Mouse (Mus musculus) lung, embryonic 14.5 days (tissue): ENCODE measurements around the gene Ppp4r3a. TPM values are rescaled to one million over a fixed set of nuclear protein-coding genes. Genes with fewer than 3 reads are reported as not detected.

Experiments
- ATAC-seq: fragments of 200-750 bp; cut with Nextera tagmentation; 2 replicates; pipeline ENCODE4 v1.8.0; 2017; ENCODE audit warnings: mild to moderate bottlenecking, moderate TSS enrichment, moderate library complexity; ENCODE audit not compliant: insufficient read depth
- DNase-seq: peaks from one replicate; pipeline ENCODE4 v3.0.0-alpha.2; 2015
- H3K27ac ChIP-seq: fragments of 300-500 bp; sonication (generic); 2 replicates; pipeline ENCODE4 v1.5.1; 2014; ENCODE audit warnings: low read depth, mild to moderate bottlenecking, moderate library complexity
- H3K27me3 ChIP-seq: fragments of 300-500 bp; sonication (generic); 2 replicates; pipeline ENCODE4 v1.6.1; 2014; ENCODE audit warnings: low read length, control low read depth; ENCODE audit not compliant: insufficient read depth
- H3K36me3 ChIP-seq: fragments of 300-500 bp; sonication (generic); 2 replicates; pipeline ENCODE4 v1.6.1; 2014; ENCODE audit warnings: control low read depth; ENCODE audit not compliant: insufficient read depth
- H3K4me1 ChIP-seq: fragments of 300-500 bp; sonication (generic); 2 replicates; pipeline ENCODE4 v1.6.1; 2014; ENCODE audit warnings: antibody characterized with exemption, control low read depth; ENCODE audit not compliant: insufficient read depth
- H3K4me2 ChIP-seq: fragments of 300-500 bp; sonication (generic); 2 replicates; pipeline ENCODE4 v1.6.1; 2014; ENCODE audit warnings: mild to moderate bottlenecking
- H3K4me3 ChIP-seq: fragments of 300-500 bp; sonication (generic); 2 replicates; pipeline ENCODE4 v1.5.1; 2014; ENCODE audit warnings: low read depth, low read length
- H3K9ac ChIP-seq: fragments of 300-500 bp; sonication (generic); 2 replicates; pipeline ENCODE4 v1.6.1; 2014
- H3K9me3 ChIP-seq: fragments of 300-500 bp; sonication (generic); 2 replicates; pipeline ENCODE4 v1.6.1; 2016; ENCODE audit warnings: low read depth, low read length, control low read depth
- CTCF ChIP-seq: IDR thresholded peaks from 2 replicates; pipeline ENCODE4 v1.5.1; 2016; ENCODE audit warnings: antibody characterized with exemption, low read depth
- WGBS: fragments of 180-500 bp; shearing (Covaris S2); extraction: QIAGEN DNeasy Blood & Tissue Kit; methylation state at CpG from one replicate; pipeline ENCODE4 v1.1.7; 2014; 5-methylcytosine and 5-hydroxymethylcytosine counted together
- polyA plus RNA-seq: library from polyadenylated mRNA; unstranded; fragments of >200 nt; fragmentation: Nextera tagmentation; extraction: Ambion mirVana; gene quantifications from 2 replicates; pipeline ENCODE4 v1.2.1, GENCODE M21; 2014

Ppp4r3a gene
- polyA plus RNA-seq, 1 experiment from 2014 or later, result 55.9 TPM

- TF ChIP-seq CTCF, result no peak
- Histone ChIP-seq H3K9ac (no peak overlapping the region), H3K4me3 (no peak overlapping the region), H3K36me3 (no peaks in the 10 kb centered on the region), H3K27me3 (no peaks in the 10 kb centered on the region), H3K9me3 (no peaks in the 10 kb centered on the region), H3K27ac (peak overlapping the region; percentile 34; the same call in 1 of the 2 replicates), H3K4me2 (no peak overlapping the region), H3K4me1 (peaks cover 14% of the 10 kb centered on the region)
- WGBS, result 43% methylated on average over 10 of the region's 10 CpGs
- no peak for DNase-seq
- peak; percentile 32; the same call in 1 of the 2 replicates for ATAC-seq
These were observed 73.2 kb downstream of the Ppp4r3a start for GRCm38 (mm10) chr12:101010148-101010920.

- Histone ChIP-seq H3K27ac (no peak overlapping the region), H3K36me3 (no peaks in the 10 kb centered on the region), H3K9ac (no peak overlapping the region), H3K4me3 (no peak overlapping the region), H3K4me1 (peaks cover 14% of the 10 kb centered on the region), H3K9me3 (no peaks in the 10 kb centered on the region), H3K4me2 (no peak overlapping the region), H3K27me3 (no peaks in the 10 kb centered on the region)
- no peak for TF ChIP-seq CTCF
- 79% methylated on average over 4 of the region's 4 CpGs for WGBS
- ATAC-seq (no peak), DNase-seq (no peak)
These were observed 74.3 kb downstream of the Ppp4r3a start for GRCm38 (mm10) chr12:101009225-101009624.

- 52% methylated on average over 4 of the region's 4 CpGs for WGBS
- Histone ChIP-seq H3K4me2 (no peak overlapping the region), H3K36me3 (no peaks in the 10 kb centered on the region), H3K27me3 (no peaks in the 10 kb centered on the region), H3K9me3 (no peaks in the 10 kb centered on the region), H3K27ac (peak overlapping the region; percentile 46), H3K9ac (no peak overlapping the region; the same call in 1 of the 2 replicates), H3K4me3 (no peak overlapping the region), H3K4me1 (peaks cover 14% of the 10 kb centered on the region)
- DNase-seq, result no peak
- no peak for TF ChIP-seq CTCF
- no peak for ATAC-seq
These were observed 74.9 kb downstream of the Ppp4r3a start for GRCm38 (mm10) chr12:101008648-101009047.

GRCm38 (mm10) chr12:101007968-101008481 is 75.5 kb downstream of the Ppp4r3a start:
- Histone ChIP-seq H3K9me3 (no peaks in the 10 kb centered on the region), H3K27me3 (no peaks in the 10 kb centered on the region), H3K4me3 (no peak overlapping the region), H3K9ac (no peak overlapping the region), H3K36me3 (no peaks in the 10 kb centered on the region), H3K4me2 (no peak overlapping the region), H3K4me1 (peaks cover 13% of the 10 kb centered on the region), H3K27ac (peak overlapping the region; percentile 46)
- WGBS, result 32% methylated on average over 10 of the region's 10 CpGs
- DNase-seq (no peak), ATAC-seq (no peak)
- TF ChIP-seq CTCF, result no peak

GRCm38 (mm10) chr12:101007427-101007826 is 76.1 kb downstream of the Ppp4r3a start:
- no peak overlapping the region for H3K9ac ChIP-seq
- H3K36me3 ChIP-seq, result no peaks in the 10 kb centered on the region
- ATAC-seq (0 out of 2 replicates have a peak, but pooled peaks have one; percentile 19), DNase-seq (no peak)
- peaks cover 9% of the 10 kb centered on the region for H3K4me1 ChIP-seq
- H3K9me3 ChIP-seq, result no peaks in the 10 kb centered on the region
- no peak overlapping the region for H3K4me2 ChIP-seq
- TF ChIP-seq CTCF, result no peak
- H3K27me3 ChIP-seq, result no peaks in the 10 kb centered on the region
- H3K4me3 ChIP-seq, result no peak overlapping the region
- 59% methylated on average over 9 of the region's 9 CpGs for WGBS
- H3K27ac ChIP-seq, result no peak overlapping the region

GRCm38 (mm10) chr12:101005665-101006420 is 77.7 kb downstream of the Ppp4r3a start:
- H3K4me2 ChIP-seq, result no peak overlapping the region
- no peak overlapping the region for H3K9ac ChIP-seq
- DNase-seq (no peak), ATAC-seq (no peak)
- H3K4me1 ChIP-seq, result peaks cover 10% of the 10 kb centered on the region
- WGBS, result 80% methylated on average over 12 of the region's 12 CpGs
- TF ChIP-seq CTCF, result no peak
- H3K27ac ChIP-seq, result no peak overlapping the region
- H3K36me3 ChIP-seq, result no peaks in the 10 kb centered on the region
- no peaks in the 10 kb centered on the region for H3K27me3 ChIP-seq
- H3K4me3 ChIP-seq, result no peak overlapping the region
- no peaks in the 10 kb centered on the region for H3K9me3 ChIP-seq

GRCm38 (mm10) chr12:101004982-101005381 is 78.5 kb downstream of the Ppp4r3a start:
- no peak for TF ChIP-seq CTCF
- Histone ChIP-seq H3K9me3 (no peaks in the 10 kb centered on the region), H3K4me2 (no peak overlapping the region), H3K9ac (no peak overlapping the region), H3K4me1 (peaks cover 11% of the 10 kb centered on the region), H3K36me3 (no peaks in the 10 kb centered on the region), H3K4me3 (no peak overlapping the region), H3K27me3 (no peaks in the 10 kb centered on the region), H3K27ac (no peak overlapping the region)
- ATAC-seq, result no peak
- 88% methylated on average over 5 of the region's 5 CpGs for WGBS
- no peak for DNase-seq
